ENCODE assay signal across 19 mouse cellular contexts in the genomic region with DNA sequence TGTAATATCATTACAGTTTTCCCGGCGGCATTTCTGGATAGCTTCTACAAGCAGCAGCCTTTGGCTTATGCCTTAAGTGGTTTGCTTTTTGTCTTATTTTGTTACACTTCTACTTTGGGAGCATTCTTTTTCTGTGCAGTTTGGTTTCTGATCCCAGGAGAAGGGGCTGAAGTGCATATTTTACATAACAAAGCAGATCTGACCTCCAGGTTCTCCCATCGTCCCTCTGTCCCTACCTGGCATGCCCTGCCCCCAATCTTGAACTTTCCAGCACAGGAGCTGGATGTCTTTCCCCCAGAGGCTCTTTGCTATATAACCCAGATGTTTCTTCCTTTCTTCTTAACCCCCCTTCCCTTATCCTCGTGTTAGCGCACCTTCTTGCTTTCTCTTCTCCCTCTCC. TPM values are rescaled to one million over a fixed set of nuclear protein-coding genes. Genes with fewer than 3 reads are reported as not detected.
DNase-seq lines count a peak whose midpoint lies in the region; ATAC-seq and TF ChIP-seq lines count a peak whose summit lies in the region.
"Had no signal": no experiment of that assay in that cellular context is flagged by ENCODE, and none has a peak within 500 bp of the region (broad histone marks: within the 10 kb centered on the region; RNA-seq: fewer than 3 reads in every experiment).

No protein-coding gene starts in this region.

- peak overlapping the region; percentile 38; the same call in 1 of the 2 replicates for H3K9ac ChIP-seq in ES-E14 (ENCODE audit: insufficient read depth, low read depth, low read length, poor library complexity, severe bottlenecking)
- H3K9ac ChIP-seq in liver, embryonic 15.5 days, result no peak overlapping the region
- H3K9ac ChIP-seq: embryonic facial prominence, embryonic 15.5 days; forebrain, embryonic 15.5 days; heart, embryonic 13.5 days; hindbrain, embryonic 15.5 days had no signal

- peak overlapping the region; percentile 85; the same call in 1 of the 2 replicates for H3K27ac ChIP-seq in ES-E14 (ENCODE audit: insufficient read depth, low read depth, low read length, poor library complexity, severe bottlenecking)
- H3K27ac ChIP-seq in liver, embryonic 15.5 days (replicated peaks), result peak overlapping the region; percentile 48; the same call in 1 of the 2 replicates
- H3K27ac ChIP-seq: embryonic facial prominence, embryonic 15.5 days; forebrain, embryonic 15.5 days; heart, embryonic 13.5 days; hindbrain, embryonic 15.5 days had no signal

- H3K4me2 ChIP-seq in liver, embryonic 15.5 days, result no peak overlapping the region
- H3K4me2 ChIP-seq: embryonic facial prominence, embryonic 15.5 days; forebrain, embryonic 15.5 days; heart, embryonic 13.5 days; hindbrain, embryonic 15.5 days had no signal

- H3K4me1 ChIP-seq in E14TG2a.4 (replicated peaks; ENCODE audit: low read depth, low read length), result peaks cover 82% of the 10 kb centered on the region
- H3K4me1 ChIP-seq in ES-E14 (ENCODE audit: control insufficient read depth in 2 of 2, insufficient read depth in 2 of 2, low read length in 2 of 2, poor library complexity in 1 of 2), result peaks cover 4 to 27% of the 10 kb centered on the region in 2 experiments
- H3K4me1 ChIP-seq in liver, embryonic 15.5 days (replicated peaks), result peaks cover 3% of the 10 kb centered on the region; the same call in 1 of the 2 replicates
- H3K4me1 ChIP-seq: embryonic facial prominence, embryonic 15.5 days; forebrain, embryonic 15.5 days; hindbrain, embryonic 15.5 days had no signal

- H3K9me3 ChIP-seq in E14TG2a.4 (ENCODE audit: low read length), result no peaks in the 10 kb centered on the region
- H3K9me3 ChIP-seq in ES-E14 (ENCODE audit: control insufficient read depth, insufficient read depth, low read depth, low read length), result no peaks in the 10 kb centered on the region
- no peaks in the 10 kb centered on the region for H3K9me3 ChIP-seq in liver, embryonic 15.5 days (replicated peaks)
- H3K9me3 ChIP-seq: embryonic facial prominence, embryonic 15.5 days; forebrain, embryonic 15.5 days; heart, embryonic 13.5 days; hindbrain, embryonic 15.5 days had no signal

- H3K27me3 ChIP-seq in E14TG2a.4 (ENCODE audit: insufficient read depth, low read length), result no peaks in the 10 kb centered on the region
- no peaks in the 10 kb centered on the region for H3K27me3 ChIP-seq in liver, embryonic 15.5 days
- H3K27me3 ChIP-seq: embryonic facial prominence, embryonic 15.5 days; forebrain, embryonic 15.5 days; heart, embryonic 13.5 days; hindbrain, embryonic 15.5 days had no signal

- WGBS in liver, embryonic 15.5 days (ENCODE audit: insufficient replicate concordance), result 39% methylated on average over 5 of the region's 5 CpGs

- in situ Hi-C loops in ES-E14 (cut with MboI; ENCODE audit: low sequenced_read_pairs in 2 of 2, unreplicated experiment in 2 of 2), result no loop called here

- H3K36me3 ChIP-seq in E14TG2a.4 (ENCODE audit: insufficient read depth, low read length) (peaks cover 39% of the 10 kb centered on the region), ES-E14 (ENCODE audit: control insufficient read depth, insufficient read depth, low read length, poor library complexity, severe bottlenecking) (peaks cover 16% of the 10 kb centered on the region)
- peaks cover 23% of the 10 kb centered on the region for H3K36me3 ChIP-seq in liver, embryonic 15.5 days (replicated peaks)

- peak; percentile 63 for DNase-seq in kidney, adult 9 months
- no peak for DNase-seq in kidney, postnatal 25 days
- no peak for DNase-seq in ES-E14 (ENCODE audit: low read depth, low spot score)
- no peak for DNase-seq in left cerebral cortex, postnatal 14 days (ENCODE audit: low spot score in 2 of 2)
- DNase-seq in right cerebral cortex, postnatal 25 days, result no peak
- DNase-seq: adrenal gland, adult 8-10 months; cerebellum, adult 11 months; cerebellum, adult 8-10 months; cerebellum, postnatal 14 days; embryo, embryonic 11 days; gastrocnemius, postnatal 36 days; heart, postnatal 36 days had no signal

- no peak for ATAC-seq in liver, embryonic 15.5 days (ENCODE audit: insufficient read depth)
- ATAC-seq: forebrain, embryonic 15.5 days had no signal

- TF ChIP-seq CTCF in E14TG2a.4 (conservative IDR thresholded peaks at IDR 0.05; ENCODE audit: low read length), result no peak

- peak overlapping the region; percentile 49 for H3K4me3 ChIP-seq in E14TG2a.4 (replicated peaks; ENCODE audit: low read length)
- H3K4me3 ChIP-seq in ES-E14 (ENCODE audit: insufficient read depth in 1 of 2, low read depth in 1 of 2, low read length in 2 of 2, poor library complexity in 1 of 2, severe bottlenecking in 1 of 2), result no peak overlapping the region
- no peak overlapping the region for H3K4me3 ChIP-seq in liver, embryonic 15.5 days (replicated peaks)
- H3K4me3 ChIP-seq: embryonic facial prominence, embryonic 15.5 days; erythroblast, embryonic 14.5 days; forebrain, embryonic 15.5 days; heart, embryonic 13.5 days; hindbrain, embryonic 15.5 days had no signal

- intact Hi-C loops in left cerebral cortex, postnatal 14 days (cut with DNase I), result no loop called here

TF ChIP-seq in ES-E14, 5 proteins besides CTCF, POLR2A, EP300 and RAD21:
- no peak for TF ChIP-seq MAFK (IDR thresholded peaks at IDR 0.05; ENCODE audit: insufficient read depth, low read depth, low read length)
- TF ChIP-seq CHD2 (IDR thresholded peaks at IDR 0.05; ENCODE audit: low read depth, low read length), result 0 out of 2 replicates have a peak, but pooled peaks have one; percentile 46
- TF ChIP-seq HCFC1 (IDR thresholded peaks at IDR 0.05; ENCODE audit: borderline replicate concordance, insufficient read depth, low read length), result no peak
- TF ChIP-seq ZC3H11A (IDR thresholded peaks at IDR 0.05; ENCODE audit: borderline replicate concordance, low read depth, low read length), result no peak
- no peak for TF ChIP-seq ZNF384 (IDR thresholded peaks at IDR 0.05; ENCODE audit: low read depth, low read length)
TF ChIP-seq in ES-E14: peak in this region for 1.

RNA-seq across cellular contexts. Expression of a gene that starts 12.9 kb away (rescaled TPM):
- 22.1 and 31.6 TPM in 2 replicates for total RNA-seq in ES-E14 (2012; rRNA removed)
- polyA plus RNA-seq in liver, embryonic 15.5 days (2015; fragmentation: Nextera tagmentation; extraction: Ambion mirVana), result 10.8 and 11.2 TPM in 2 replicates
- total RNA-seq in left cerebral cortex, postnatal 14 days (2021), result 10 to 100 TPM; 12.2 to 12.3 TPM
